9 mouse cellular contexts compared by ENCODE assay signal in genomic region chr1:184032682-184033389, GRCm38 (mm10). TPM values are rescaled to one million over a fixed set of nuclear protein-coding genes. Genes with fewer than 3 reads are reported as not detected.
DNase-seq lines count a peak whose midpoint lies in the region; ATAC-seq and TF ChIP-seq lines count a peak whose summit lies in the region.
"Had no signal": no experiment of that assay in that cellular context is flagged by ENCODE, and none has a peak within 500 bp of the region (broad histone marks: within the 10 kb centered on the region; RNA-seq: fewer than 3 reads in every experiment).

No protein-coding gene starts in this region.

- DNase-seq in heart, adult 9 months (ENCODE audit: low spot score in 2 of 2), result no peak
- DNase-seq in MEL (ENCODE audit: low read depth, low spot score), result peak; percentile 49
- no peak for DNase-seq in heart, postnatal 0 days (ENCODE audit: low spot score)
- peak; percentile 91 for DNase-seq in midbrain, embryonic 11.5 days (ENCODE audit: low spot score, missing footprints)
- DNase-seq in left cerebral cortex, postnatal 25 days (ENCODE audit: low spot score in 2 of 2), result no peak
- no peak for DNase-seq in right cerebral cortex, postnatal 36 days (ENCODE audit: low spot score in 2 of 2)
- no peak for DNase-seq in adrenal gland, postnatal 4 days (ENCODE audit: low spot score in 2 of 2)

- TF ChIP-seq CTCF in MEL (IDR thresholded peaks at IDR 0.05 in 2 of 3, conservative IDR thresholded peaks at IDR 0.05 in 1 of 3; ENCODE audit: control insufficient read depth in 1 of 3, insufficient read depth in 1 of 3, low read depth in 2 of 3, low read length in 3 of 3, poor library complexity in 1 of 3, severe bottlenecking in 1 of 3), result no peak
- no peak for TF ChIP-seq CTCF in heart, postnatal 0 days (IDR thresholded peaks at IDR 0.05; ENCODE audit: low read depth)

- TF ChIP-seq EP300 in MEL (IDR thresholded peaks at IDR 0.05; ENCODE audit: low read depth in 1 of 2, low read length in 2 of 2), result no peak; a peak in 1 of 4 replicates
- TF ChIP-seq EP300 in heart, postnatal 0 days (IDR thresholded peaks at IDR 0.05; ENCODE audit: low read depth), result no peak

- intact Hi-C loops in left cerebral cortex, postnatal 25 days (cut with DNase I), result no loop called here

- peaks cover 3 to 14% of the 10 kb centered on the region in 2 experiments for H3K4me1 ChIP-seq in heart, embryonic 14.5 days (ENCODE audit: control insufficient read depth in 2 of 2, insufficient read depth in 2 of 2, low read length in 2 of 2)
- peaks cover 6 to 14% of the 10 kb centered on the region in 2 experiments for H3K4me1 ChIP-seq in MEL (ENCODE audit: control insufficient read depth in 1 of 2, insufficient read depth in 2 of 2, low read length in 2 of 2)
- no peaks in the 10 kb centered on the region for H3K4me1 ChIP-seq in heart, postnatal 0 days (ENCODE audit: control insufficient read depth, insufficient read depth)
- H3K4me1 ChIP-seq in midbrain, embryonic 11.5 days (ENCODE audit: control insufficient read depth, insufficient read depth, low read length), result peaks cover 15% of the 10 kb centered on the region

- 24% methylated on average over 19 of the region's 19 CpGs for WGBS in heart, embryonic 14.5 days
- 26% methylated on average over 19 of the region's 19 CpGs for WGBS in heart, postnatal 0 days
- 16% methylated on average over 19 of the region's 19 CpGs for WGBS in midbrain, embryonic 11.5 days

- peaks cover 11% of the 10 kb centered on the region for H3K36me3 ChIP-seq in heart, embryonic 14.5 days (ENCODE audit: control insufficient read depth, insufficient read depth, low read length)
- H3K36me3 ChIP-seq in MEL (ENCODE audit: control insufficient read depth in 1 of 2, insufficient read depth in 2 of 2, low read length in 2 of 2), result peaks cover 0 to 9% of the 10 kb centered on the region in 2 experiments; a peak in 2 of 4 replicates
- no peaks in the 10 kb centered on the region for H3K36me3 ChIP-seq in heart, postnatal 0 days (replicated peaks; ENCODE audit: control insufficient read depth, insufficient read depth, low read length)
- no peaks in the 10 kb centered on the region for H3K36me3 ChIP-seq in midbrain, embryonic 11.5 days (ENCODE audit: control insufficient read depth, insufficient read depth, low read length)

- ATAC-seq in heart, embryonic 14.5 days (ENCODE audit: insufficient number of reproducible peaks, insufficient read depth, low FRiP score, low read depth), result no peak
- ATAC-seq in heart, postnatal 0 days (ENCODE audit: insufficient read depth, low read depth), result no peak
- no peak for ATAC-seq in midbrain, embryonic 11.5 days (ENCODE audit: low FRiP score)

- peak overlapping the region; percentile 96 to 99 for H3K27ac ChIP-seq in heart, embryonic 14.5 days (replicated peaks in 1 of 2; ENCODE audit: control insufficient read depth in 1 of 2, insufficient read depth in 1 of 2, low read depth in 2 of 2, low read length in 2 of 2)
- H3K27ac ChIP-seq in MEL (ENCODE audit: control insufficient read depth, low read depth, low read length), result peak overlapping the region; percentile 11; the same call in 1 of the 2 replicates
- H3K27ac ChIP-seq in heart, postnatal 0 days (ENCODE audit: low read depth), result peak overlapping the region; percentile 99
- peak overlapping the region; percentile 97 for H3K27ac ChIP-seq in midbrain, embryonic 11.5 days (ENCODE audit: low read depth, low read length)

- peak overlapping the region; percentile 97 for H3K9ac ChIP-seq in heart, embryonic 14.5 days (ENCODE audit: low read length)
- peak overlapping the region; percentile 76 for H3K9ac ChIP-seq in MEL (ENCODE audit: control insufficient read depth, low read depth, low read length, poor library complexity, severe bottlenecking)
- H3K9ac ChIP-seq in heart, postnatal 0 days (replicated peaks; ENCODE audit: low read depth, low read length), result peak overlapping the region; percentile 93
- peak overlapping the region; percentile 96 for H3K9ac ChIP-seq in midbrain, embryonic 11.5 days (ENCODE audit: low read length)

- H3K9me3 ChIP-seq in heart, embryonic 14.5 days (ENCODE audit: control insufficient read depth, low read length), result no peaks in the 10 kb centered on the region
- H3K9me3 ChIP-seq in MEL (replicated peaks; ENCODE audit: insufficient read depth, low read length), result no peaks in the 10 kb centered on the region
- no peaks in the 10 kb centered on the region for H3K9me3 ChIP-seq in heart, postnatal 0 days (replicated peaks; ENCODE audit: control insufficient read depth, low read length)
- no peaks in the 10 kb centered on the region for H3K9me3 ChIP-seq in midbrain, embryonic 11.5 days (ENCODE audit: control insufficient read depth, low read length)

- H3K4me2 ChIP-seq in heart, embryonic 14.5 days (ENCODE audit: low read length), result peak overlapping the region; percentile 78
- H3K4me2 ChIP-seq in heart, postnatal 0 days (ENCODE audit: low read depth, low read length), result peak overlapping the region; percentile 94
- H3K4me2 ChIP-seq in midbrain, embryonic 11.5 days, result peak overlapping the region; percentile 81

- H3K4me3 ChIP-seq in heart, embryonic 14.5 days (ENCODE audit: control insufficient read depth in 1 of 2, insufficient read depth in 1 of 2, low read depth in 1 of 2, low read length in 2 of 2), result peak overlapping the region; percentile 67 to 89
- peak overlapping the region; percentile 67 to 70 for H3K4me3 ChIP-seq in MEL (ENCODE audit: control insufficient read depth in 1 of 2, insufficient read depth in 1 of 2, low read depth in 2 of 2, low read length in 2 of 2)
- H3K4me3 ChIP-seq in heart, postnatal 0 days (ENCODE audit: low read depth, low read length), result peak overlapping the region; percentile 70
- peak overlapping the region; percentile 66 for H3K4me3 ChIP-seq in midbrain, embryonic 11.5 days (ENCODE audit: low read depth, low read length)

- H3K27me3 ChIP-seq in heart, embryonic 14.5 days (ENCODE audit: control insufficient read depth, insufficient read depth, low read length), result no peaks in the 10 kb centered on the region
- H3K27me3 ChIP-seq in MEL (ENCODE audit: control insufficient read depth in 1 of 2, insufficient read depth in 2 of 2, low read length in 2 of 2), result no peaks in the 10 kb centered on the region
- H3K27me3 ChIP-seq in heart, postnatal 0 days (ENCODE audit: control insufficient read depth, insufficient read depth, low read length), result no peaks in the 10 kb centered on the region
- H3K27me3 ChIP-seq in midbrain, embryonic 11.5 days (ENCODE audit: control insufficient read depth, insufficient read depth, low read length), result no peaks in the 10 kb centered on the region
- H3K27me3 ChIP-seq: Patski had no signal

- TF ChIP-seq RAD21 in MEL (IDR thresholded peaks at IDR 0.05; ENCODE audit: low read depth, low read length), result no peak

- peaks cover 2% of the 10 kb centered on the region; the same call in 1 of the 2 replicates for H3K79me2 ChIP-seq in MEL (ENCODE audit: control insufficient read depth, insufficient read depth, low read length, poor library complexity)

- no peak for TF ChIP-seq POLR2A in MEL (IDR thresholded peaks at IDR 0.05; ENCODE audit: control insufficient read depth in 1 of 2, insufficient read depth in 1 of 2, low read depth in 1 of 2, low read length in 2 of 2, poor library complexity in 1 of 2)

TF ChIP-seq in MEL, 35 proteins besides CTCF, POLR2A, EP300 and RAD21:
- TF ChIP-seq TAL1 (IDR thresholded peaks at IDR 0.05; ENCODE audit: low read length) (peak; percentile 37; the same call in 1 of the 2 replicates), ZMIZ1 (IDR thresholded peaks at IDR 0.05; ENCODE audit: low read depth, low read length) (no peak), TBP (IDR thresholded peaks at IDR 0.05; ENCODE audit: low read depth, low read length) (no peak), TCF12 (IDR thresholded peaks at IDR 0.05; ENCODE audit: low read depth, low read length) (no peak), ETS1 (IDR thresholded peaks at IDR 0.05; ENCODE audit: low read depth, low read length) (peak; percentile 34; the same call in 1 of the 2 replicates), HCFC1 (IDR thresholded peaks at IDR 0.05; ENCODE audit: low read depth, low read length) (no peak)

RNA-seq across cellular contexts. Expression of gene 1700056E22Rik, which starts 1.3 kb away (rescaled TPM):
- 2.0 and 2.4 TPM in 2 replicates for polyA plus RNA-seq in heart, embryonic 14.5 days (2014; fragmentation: Nextera tagmentation; extraction: Ambion mirVana)
- 0.16 and 0.35 TPM in 2 replicates for total RNA-seq in MEL (2012; rRNA removed)
- polyA plus RNA-seq in MEL (2012; ENCODE audit: insufficient read depth in 1 of 2, insufficient read length in 2 of 2, low read depth in 1 of 2, low replicate concordance in 2 of 2, missing spikeins in 1 of 2), result 1 to 10 TPM in 1 of 2 experiments, not detected in 1; 1.1 TPM
- total RNA-seq in heart, postnatal 0 days (2014; rRNA removed; ENCODE audit: low replicate concordance), result not detected in 2 replicates
- 2.2 and 3.0 TPM in 2 replicates for polyA plus RNA-seq in heart, postnatal 0 days (2015; fragmentation: Nextera tagmentation; extraction: Ambion mirVana)
- polyA plus RNA-seq in midbrain, embryonic 11.5 days (2014; fragmentation: Nextera tagmentation; extraction: Ambion mirVana), result 1.4 and 2.0 TPM in 2 replicates
- total RNA-seq in left cerebral cortex, postnatal 25 days (2021), result under 1 TPM in 1 of 2 experiments, not detected in 1; 0.50 TPM
- total RNA-seq in adrenal gland, postnatal 4 days (2021), result 1 to 10 TPM; 2.7 to 3.5 TPM

RNA-seq across cellular contexts. Expression of gene Dusp10, which starts 19.7 kb away (rescaled TPM):
- polyA plus RNA-seq in heart, embryonic 14.5 days (2014; fragmentation: Nextera tagmentation; extraction: Ambion mirVana), result 9.7 and 10.5 TPM in 2 replicates
- total RNA-seq in MEL (2012; rRNA removed), result 1.4 TPM in 2 replicates
- 1 to 10 TPM in 1 of 2 experiments, not detected in 1; 2.3 TPM for polyA plus RNA-seq in MEL (2012; ENCODE audit: insufficient read depth in 1 of 2, insufficient read length in 2 of 2, low read depth in 1 of 2, low replicate concordance in 2 of 2, missing spikeins in 1 of 2)
- 13.4 and 31.1 TPM in 2 replicates for total RNA-seq in heart, postnatal 0 days (2014; rRNA removed; ENCODE audit: low replicate concordance)
- 7.7 and 8.6 TPM in 2 replicates for polyA plus RNA-seq in heart, postnatal 0 days (2015; fragmentation: Nextera tagmentation; extraction: Ambion mirVana)
- 9.0 and 10.4 TPM in 2 replicates for polyA plus RNA-seq in midbrain, embryonic 11.5 days (2014; fragmentation: Nextera tagmentation; extraction: Ambion mirVana)
- total RNA-seq in left cerebral cortex, postnatal 25 days (2021), result 1 to 10 TPM; 5.2 to 6.2 TPM
- total RNA-seq in adrenal gland, postnatal 4 days (2021), result 10 to 100 TPM; 13.1 to 13.2 TPM

Comparison
In these comparisons a context has a peak if more than half of its experiments do, and no peak if none do; other contexts are left out.
1. H3K27ac ChIP-seq: peak in every context shown above with its lines; median percentile 99 in heart, postnatal 0 days; 98 in heart, embryonic 14.5 days; 97 in midbrain, embryonic 11.5 days; 11 in MEL.
2. DNase-seq: peak in MEL (single experiment) and midbrain, embryonic 11.5 days (single experiment); none in heart, adult 9 months (0 of 2), heart, postnatal 0 days (single experiment), left cerebral cortex, postnatal 25 days (0 of 2), right cerebral cortex, postnatal 36 days (0 of 2) and adrenal gland, postnatal 4 days (0 of 2).
3. Peak in every context shown above with its lines, with median percentiles within 50 percentile points of each other: H3K4me2 ChIP-seq, H3K4me3 ChIP-seq and H3K9ac ChIP-seq.